Mouse (Mus musculus) testis, adult 2 months (tissue): ENCODE data around the gene Fgd2. TPM values are rescaled to one million over a fixed set of nuclear protein-coding genes. Genes with fewer than 3 reads are reported as not detected.

Experiments
- H3K27ac ChIP-seq: fragments of 200-500 bp; 2 replicates; pipeline ENCODE4 v1.5.1; 2012; ENCODE audit warnings: low read depth, low read length; ENCODE audit not compliant: control insufficient read depth, insufficient read depth
- H3K27me3 ChIP-seq: fragments of 200-500 bp; 2 replicates; pipeline ENCODE4 v1.6.1; 2012; ENCODE audit warnings: mild to moderate bottlenecking, low read length, moderate library complexity; ENCODE audit not compliant: control insufficient read depth, insufficient read depth
- H3K36me3 ChIP-seq: fragments of 200-500 bp; 2 replicates; pipeline ENCODE4 v1.6.1; 2012; ENCODE audit warnings: mild to moderate bottlenecking, low read length; ENCODE audit not compliant: control insufficient read depth, insufficient read depth
- H3K4me1 ChIP-seq: fragments of 200-500 bp; 2 replicates; pipeline ENCODE4 v1.6.1; 2012; ENCODE audit warnings: low read length; ENCODE audit not compliant: control insufficient read depth, insufficient read depth
- H3K4me3 ChIP-seq: fragments of 200-500 bp; 2 replicates; pipeline ENCODE4 v1.5.1; 2012; ENCODE audit warnings: low read depth, mild to moderate bottlenecking, low read length, moderate library complexity, mixed read lengths; ENCODE audit not compliant: control insufficient read depth
- CTCF ChIP-seq: fragments of 200-500 bp; IDR thresholded peaks from 2 replicates; pipeline ENCODE4 v1.5.1; 2012; ENCODE audit warnings: low read depth, mild to moderate bottlenecking, inconsistent platforms, low read length, moderate library complexity; ENCODE audit not compliant: control insufficient read depth, insufficient read depth, insufficient replicate concordance
- POLR2A ChIP-seq: fragments of 200-500 bp; IDR thresholded peaks from 2 replicates; pipeline ENCODE4 v1.6.1; 2012; ENCODE audit warnings: low read depth, mild to moderate bottlenecking, inconsistent platforms, low read length, moderate library complexity; ENCODE audit not compliant: control insufficient read depth
- polyA plus RNA-seq: library from polyadenylated mRNA; depleted of rRNA; stranded (reverse); fragments of >200 nt; gene quantifications from 2 replicates; pipeline ENCODE4 v1.2.3, GENCODE M21; 2012

Gene Fgd2
- polyA plus RNA-seq, 1 experiment, result 33.4 TPM

DNA sequence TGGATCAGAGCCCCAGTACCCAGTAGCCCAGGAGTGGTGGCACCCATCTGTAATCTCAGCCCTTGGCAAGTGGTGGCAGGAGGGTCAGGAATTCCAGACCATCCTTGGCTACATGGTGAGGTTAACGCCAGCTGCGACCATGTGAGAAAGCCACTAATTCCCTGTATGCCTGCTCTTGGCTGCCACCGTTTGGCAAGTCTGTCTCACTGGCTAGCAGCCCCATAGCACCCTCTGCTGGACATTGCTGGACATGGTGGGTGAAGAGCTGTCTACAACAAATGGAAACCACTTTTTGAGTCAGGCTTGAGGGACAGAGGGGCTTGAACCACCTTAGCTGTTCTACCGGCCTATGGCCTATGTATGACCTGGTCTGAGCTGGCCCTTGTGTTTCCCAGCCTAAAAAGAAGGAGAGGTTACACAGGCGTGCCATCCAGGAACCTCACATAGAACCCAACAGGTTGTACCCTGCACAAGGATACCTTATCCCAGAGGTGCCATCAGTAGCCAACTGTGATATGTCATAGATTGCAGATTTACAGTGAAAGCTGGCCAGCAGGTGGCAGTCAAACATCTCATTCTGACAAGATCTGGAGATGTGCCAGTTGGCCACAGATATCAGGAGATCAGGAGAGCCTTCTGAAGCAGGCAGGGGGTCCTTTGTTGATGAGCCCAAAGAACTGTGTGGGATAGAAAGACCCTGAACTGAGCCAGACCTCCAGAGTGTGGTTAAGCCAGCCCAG lies 10.4 kb downstream of the Fgd2 start:
- Histone ChIP-seq H3K4me3 (no peak overlapping the region), H3K27ac (no peak overlapping the region), H3K36me3 (no peaks in the 10 kb centered on the region), H3K4me1 (peaks cover 21% of the 10 kb centered on the region), H3K27me3 (no peaks in the 10 kb centered on the region)
- TF ChIP-seq CTCF (peak; percentile 98), POLR2A (no peak)

GRCm38 (mm10) chr17:29375871-29376270 lies 15.2 kb downstream of the Fgd2 start:
- no peak overlapping the region for H3K27ac ChIP-seq
- no peaks in the 10 kb centered on the region for H3K36me3 ChIP-seq
- TF ChIP-seq POLR2A (no peak), CTCF (no peak)
- H3K27me3 ChIP-seq, result no peaks in the 10 kb centered on the region
- no peak overlapping the region for H3K4me3 ChIP-seq
- no peaks in the 10 kb centered on the region for H3K4me1 ChIP-seq

DNA sequence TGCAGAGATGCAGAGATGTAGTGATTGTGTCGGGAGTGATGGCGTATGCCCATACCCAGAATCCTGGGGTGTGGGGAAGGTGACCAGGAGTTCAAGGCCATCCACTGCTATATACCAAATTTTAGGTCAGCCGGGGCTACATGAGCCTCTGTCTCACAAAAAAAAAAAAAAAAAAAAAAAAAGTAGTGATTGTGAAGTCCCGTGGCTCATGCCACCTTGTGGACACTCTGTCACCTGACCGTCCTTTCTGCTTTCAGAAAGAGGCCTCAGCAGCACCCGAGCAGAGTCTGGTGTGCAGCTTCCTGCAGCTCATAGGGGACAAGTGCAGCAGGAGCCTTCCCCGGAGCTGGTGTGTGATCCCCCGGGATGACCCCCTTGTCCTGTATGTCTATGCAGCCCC lies 17.3 kb downstream of the Fgd2 start:
- no peak for TF ChIP-seq POLR2A
- no peak for TF ChIP-seq CTCF
- Histone ChIP-seq H3K4me1 (peaks cover 2% of the 10 kb centered on the region; the same call in 1 of the 2 replicates), H3K4me3 (no peak overlapping the region), H3K27ac (no peak overlapping the region), H3K36me3 (no peaks in the 10 kb centered on the region), H3K27me3 (no peaks in the 10 kb centered on the region)

DNA sequence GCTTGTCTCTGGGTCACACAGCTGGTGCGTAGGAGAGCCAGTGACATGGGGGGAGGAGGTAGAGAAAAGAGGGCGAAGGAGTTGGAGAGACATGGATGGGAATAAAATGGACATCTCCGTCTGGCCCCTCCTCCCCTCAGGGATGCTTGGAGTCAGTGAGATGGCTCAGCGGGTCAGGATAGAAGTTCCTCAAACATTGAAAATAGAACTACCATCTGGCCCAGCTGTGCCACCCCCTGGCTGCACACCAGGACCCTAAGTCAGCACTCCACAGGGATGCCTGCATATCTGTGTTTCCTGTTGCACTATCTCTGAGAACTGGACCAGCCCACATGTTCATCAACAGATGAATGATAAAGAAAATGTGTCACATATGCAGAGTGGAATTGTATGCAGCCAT lies 19.5 kb downstream of the Fgd2 start:
- Histone ChIP-seq H3K4me1 (peaks cover 2% of the 10 kb centered on the region; the same call in 1 of the 2 replicates), H3K27ac (no peak overlapping the region), H3K4me3 (no peak overlapping the region), H3K27me3 (no peaks in the 10 kb centered on the region), H3K36me3 (no peaks in the 10 kb centered on the region)
- TF ChIP-seq POLR2A, result no peak
- TF ChIP-seq CTCF, result no peak

DNA sequence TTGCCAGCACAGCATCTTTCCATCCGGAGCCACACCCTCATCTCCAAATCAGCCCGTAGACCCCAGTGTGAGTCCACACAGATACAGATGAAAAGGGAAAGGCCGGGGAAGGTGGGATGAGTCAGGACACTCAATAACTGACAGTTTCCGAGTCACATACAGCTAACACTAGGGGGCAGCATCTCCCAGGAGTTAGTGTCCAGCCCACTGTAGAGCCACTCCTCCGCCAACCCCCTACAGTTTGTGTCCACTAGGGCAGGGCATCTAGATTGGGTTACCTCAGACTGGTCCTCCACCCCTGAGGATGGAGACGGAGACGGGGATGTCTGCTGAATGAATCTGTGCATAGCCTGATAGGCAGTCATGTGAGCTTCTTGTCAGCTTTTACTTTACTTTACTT lies 20.8 kb downstream of the Fgd2 start:
- Histone ChIP-seq H3K4me3 (no peak overlapping the region), H3K36me3 (no peaks in the 10 kb centered on the region), H3K4me1 (peaks cover 2% of the 10 kb centered on the region; the same call in 1 of the 2 replicates), H3K27me3 (no peaks in the 10 kb centered on the region), H3K27ac (no peak overlapping the region)
- TF ChIP-seq POLR2A, result no peak
- TF ChIP-seq CTCF, result peak; percentile 75; the same call in 1 of the 2 replicates

DNA sequence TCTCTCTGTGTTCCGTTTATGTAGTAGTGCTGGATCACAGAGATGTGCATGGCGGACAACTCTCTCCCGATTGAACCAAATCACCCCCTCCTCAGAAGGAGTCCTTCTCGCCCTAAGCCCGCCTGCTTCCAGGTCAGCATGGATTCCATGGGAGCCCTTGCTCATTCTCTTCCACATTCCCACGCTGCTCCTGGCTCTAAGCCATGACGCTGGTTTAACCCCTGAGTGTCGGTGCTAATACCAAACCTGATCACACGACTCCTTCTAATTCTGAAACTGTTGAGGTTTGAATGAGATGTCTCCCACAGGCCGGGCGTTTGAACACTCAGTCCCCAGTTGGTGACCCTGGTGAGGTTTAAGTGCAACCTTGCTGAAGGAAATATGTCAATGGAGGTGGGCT lies 21.7 kb downstream of the Fgd2 start:
- H3K4me3 ChIP-seq, result no peak overlapping the region
- H3K36me3 ChIP-seq, result no peaks in the 10 kb centered on the region
- peaks cover 2% of the 10 kb centered on the region; the same call in 1 of the 2 replicates for H3K4me1 ChIP-seq
- TF ChIP-seq CTCF, result no peak
- no peak for TF ChIP-seq POLR2A
- no peaks in the 10 kb centered on the region for H3K27me3 ChIP-seq
- no peak overlapping the region for H3K27ac ChIP-seq

GRCm38 (mm10) chr17:29383923-29384322 lies 23.2 kb downstream of the Fgd2 start:
- H3K4me1 ChIP-seq, result peaks cover 2% of the 10 kb centered on the region; the same call in 1 of the 2 replicates
- TF ChIP-seq POLR2A, result no peak
- no peak for TF ChIP-seq CTCF
- H3K4me3 ChIP-seq, result no peak overlapping the region
- H3K27ac ChIP-seq, result no peak overlapping the region
- no peaks in the 10 kb centered on the region for H3K27me3 ChIP-seq
- H3K36me3 ChIP-seq, result no peaks in the 10 kb centered on the region
